ENCODE assay signal across 7 mouse cellular contexts in the genomic region with DNA sequence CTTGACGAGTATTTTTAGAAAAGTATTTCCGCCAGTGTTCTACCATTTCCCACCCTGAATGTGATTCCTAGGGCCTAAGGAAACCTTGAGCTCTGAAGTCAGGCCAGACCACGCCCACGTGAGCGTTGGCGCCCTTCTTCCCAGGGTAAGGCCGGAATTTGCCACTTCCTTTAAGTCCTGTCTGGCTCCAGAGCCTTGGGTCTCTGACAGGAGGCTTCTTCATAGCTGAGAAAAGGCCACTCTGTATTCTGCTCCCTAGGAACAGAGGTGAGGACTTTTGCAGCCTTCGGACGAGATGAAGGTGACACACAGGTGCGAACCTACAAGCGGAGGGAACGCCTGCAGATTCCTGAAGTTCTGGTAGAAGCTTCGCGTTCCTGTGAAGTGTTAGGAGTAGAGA. TPM values are rescaled to one million over a fixed set of nuclear protein-coding genes. Genes with fewer than 3 reads are reported as not detected.
DNase-seq lines count a peak whose midpoint lies in the region; ATAC-seq and TF ChIP-seq lines count a peak whose summit lies in the region.

Ptdss2 (plus strand) TSS at position 138 of the 400 bp plus-strand sequence.

- WGBS in hindbrain, postnatal 0 days = 56% methylated on average over 14 of the region's 14 CpGs
- WGBS in limb, embryonic 11.5 days = 38% methylated on average over 14 of the region's 14 CpGs
- 57% methylated on average over 14 of the region's 14 CpGs for WGBS in midbrain, embryonic 13.5 days

- DNase-seq in G1E (ENCODE audit: low spot score) (no peak), MN1 (ENCODE audit: low spot score) (no peak)
- DNase-seq in adrenal gland, postnatal 4 days (ENCODE audit: low spot score in 2 of 2) = no peak
- no peak for DNase-seq in gastrocnemius, postnatal 10 days
- no peak for DNase-seq in hindbrain, postnatal 0 days (ENCODE audit: low spot score)
- DNase-seq in limb, embryonic 11.5 days (ENCODE audit: low spot score) = peak; percentile 24

- peak within 1 kb of the TSS; percentile 61 for H3K9ac ChIP-seq in hindbrain, postnatal 0 days (replicated peaks; ENCODE audit: low read length)
- H3K9ac ChIP-seq in limb, embryonic 11.5 days (ENCODE audit: low read length) = peak within 1 kb of the TSS; percentile 68
- H3K9ac ChIP-seq in midbrain, embryonic 13.5 days (replicated peaks) = peak within 1 kb of the TSS; percentile 74

- no peaks in the 10 kb centered on the region for H3K36me3 ChIP-seq in G1E (replicated peaks)
- no peaks in the 10 kb centered on the region for H3K36me3 ChIP-seq in hindbrain, postnatal 0 days (ENCODE audit: insufficient read depth, low read length)
- no peaks in the 10 kb centered on the region for H3K36me3 ChIP-seq in limb, embryonic 11.5 days (ENCODE audit: control insufficient read depth, insufficient read depth, low read length)
- no peaks in the 10 kb centered on the region for H3K36me3 ChIP-seq in midbrain, embryonic 13.5 days

- H3K27me3 ChIP-seq in G1E (ENCODE audit: insufficient read depth, low read length) = peaks cover 10% of the 10 kb centered on the region
- H3K27me3 ChIP-seq in hindbrain, postnatal 0 days (ENCODE audit: insufficient read depth, low read length) = no peaks in the 10 kb centered on the region
- peaks cover 3% of the 10 kb centered on the region for H3K27me3 ChIP-seq in limb, embryonic 11.5 days (ENCODE audit: control insufficient read depth, insufficient read depth, low read length)
- peaks cover 10% of the 10 kb centered on the region; the same call in 1 of the 2 replicates for H3K27me3 ChIP-seq in midbrain, embryonic 13.5 days

- H3K4me2 ChIP-seq in hindbrain, postnatal 0 days (ENCODE audit: low read depth, low read length) = peak within 1 kb of the TSS; percentile 72
- peak within 1 kb of the TSS; percentile 72 for H3K4me2 ChIP-seq in limb, embryonic 11.5 days (ENCODE audit: low read depth, severe bottlenecking)
- peak within 1 kb of the TSS; percentile 69 for H3K4me2 ChIP-seq in midbrain, embryonic 13.5 days (replicated peaks)

- peaks cover 30% of the 10 kb centered on the region for H3K4me1 ChIP-seq in G1E (ENCODE audit: insufficient read depth, low read depth, low read length)
- no peaks in the 10 kb centered on the region for H3K4me1 ChIP-seq in hindbrain, postnatal 0 days (ENCODE audit: insufficient read depth, low read length)
- H3K4me1 ChIP-seq in limb, embryonic 11.5 days (ENCODE audit: control insufficient read depth, insufficient read depth, low read length) = no peaks in the 10 kb centered on the region
- H3K4me1 ChIP-seq in midbrain, embryonic 13.5 days (replicated peaks) = no peaks in the 10 kb centered on the region

- ATAC-seq in G1E (ENCODE audit: extremely low read depth, insufficient number of reproducible peaks, low FRiP score, poor library complexity, severe bottlenecking) = no peak
- no peak for ATAC-seq in hindbrain, postnatal 0 days
- ATAC-seq in limb, embryonic 11.5 days (ENCODE audit: insufficient number of reproducible peaks, low FRiP score, low TSS enrichment, low read depth) = no peak
- ATAC-seq in midbrain, embryonic 13.5 days = no peak

- H3K9me3 ChIP-seq in G1E (replicated peaks) = no peaks in the 10 kb centered on the region
- no peaks in the 10 kb centered on the region for H3K9me3 ChIP-seq in hindbrain, postnatal 0 days (ENCODE audit: low read length)
- H3K9me3 ChIP-seq in limb, embryonic 11.5 days (ENCODE audit: control insufficient read depth, low read length) = no peaks in the 10 kb centered on the region
- H3K9me3 ChIP-seq in midbrain, embryonic 13.5 days = no peaks in the 10 kb centered on the region

- peak within 1 kb of the TSS; percentile 75 for H3K4me3 ChIP-seq in G1E (ENCODE audit: low read depth, low read length)
- peak within 1 kb of the TSS; percentile 51 for H3K4me3 ChIP-seq in hindbrain, postnatal 0 days (ENCODE audit: low read length)
- peak within 1 kb of the TSS; percentile 52 for H3K4me3 ChIP-seq in limb, embryonic 11.5 days (ENCODE audit: low read depth, low read length)
- H3K4me3 ChIP-seq in midbrain, embryonic 13.5 days (replicated peaks) = peak within 1 kb of the TSS; percentile 61

- peak within 1 kb of the TSS; percentile 79 for H3K27ac ChIP-seq in hindbrain, postnatal 0 days
- H3K27ac ChIP-seq in limb, embryonic 11.5 days (replicated peaks; ENCODE audit: low read depth, low read length) = peak within 1 kb of the TSS; percentile 79; the same call in 1 of the 2 replicates
- H3K27ac ChIP-seq in midbrain, embryonic 13.5 days = peak within 1 kb of the TSS; percentile 86

- TF ChIP-seq CTCF in G1E (IDR thresholded peaks at IDR 0.05; ENCODE audit: low read depth, low read length) = no peak
- TF ChIP-seq CTCF in hindbrain, postnatal 0 days (IDR thresholded peaks at IDR 0.05; ENCODE audit: low read depth) = no peak

RNA-seq across cellular contexts. Expression of gene Ptdss2, which starts in this region (rescaled TPM):
- total RNA-seq in G1E (2014; fragmentation: Nextera tagmentation) = 10.2 and 43.3 TPM in 2 replicates
- 3.9 and 4.5 TPM in 2 replicates for total RNA-seq in G1E (2017)
- 29.4 and 45.3 TPM in 2 replicates for polyA plus RNA-seq in G1E (2012)
- total RNA-seq in adrenal gland, postnatal 4 days (2021) = 10 to 100 TPM; 44.2 to 53.1 TPM
- total RNA-seq in gastrocnemius, postnatal 10 days (2021) = 10 to 100 TPM; 16.8 to 18.0 TPM
- 13.6 and 25.6 TPM in 2 replicates for total RNA-seq in hindbrain, postnatal 0 days (2014; rRNA removed)
- polyA plus RNA-seq in hindbrain, postnatal 0 days (2015; fragmentation: Nextera tagmentation; extraction: Ambion mirVana) = 96.1 and 96.8 TPM in 2 replicates
- 70.0 and 70.6 TPM in 2 replicates for polyA plus RNA-seq in limb, embryonic 11.5 days (2014; fragmentation: Nextera tagmentation; extraction: Ambion mirVana)
- 77.4 TPM in 2 replicates for polyA plus RNA-seq in midbrain, embryonic 13.5 days (2015; fragmentation: Nextera tagmentation; extraction: Ambion mirVana)
